Mouse (Mus musculus) cerebellum, postnatal 25 days (tissue): ENCODE measurements around the gene Try10.
"Not testable (repeated sequence)": the region's sequence is repeated elsewhere in the genome, so short reads cannot be mapped to it uniquely, and the experiment has no call there.

Source experiments
- DNase-seq, 2 experiments: peaks; one replicate each; pipeline ENCODE4 v3.0.0; 2021; ENCODE audit warnings: mixed read lengths in 2 of 2

Gene Try10

DNA sequence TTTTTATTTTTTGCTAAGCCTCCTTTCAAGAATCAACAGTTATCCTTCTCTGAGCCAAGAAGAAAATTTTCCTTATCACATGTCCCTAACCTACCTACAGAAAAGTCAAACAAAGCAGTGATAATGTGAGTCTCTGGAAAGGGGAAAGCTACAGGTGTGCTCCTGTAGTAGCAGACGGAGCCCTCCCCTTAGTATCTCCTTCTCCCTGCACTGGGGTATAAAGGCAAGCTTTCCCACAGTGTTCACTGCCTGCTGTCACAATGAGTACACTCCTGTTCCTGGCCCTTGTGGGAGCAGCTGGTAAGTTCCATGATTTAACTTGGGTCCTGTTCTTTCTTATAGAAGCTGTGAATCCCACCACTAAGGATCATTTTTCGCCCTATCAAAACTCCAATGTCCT lies at the start of gene Try10:
Gene Try10 (plus strand): TSS at position 174 of the 400 bp plus-strand sequence.
- DNase-seq = no peak

DNA sequence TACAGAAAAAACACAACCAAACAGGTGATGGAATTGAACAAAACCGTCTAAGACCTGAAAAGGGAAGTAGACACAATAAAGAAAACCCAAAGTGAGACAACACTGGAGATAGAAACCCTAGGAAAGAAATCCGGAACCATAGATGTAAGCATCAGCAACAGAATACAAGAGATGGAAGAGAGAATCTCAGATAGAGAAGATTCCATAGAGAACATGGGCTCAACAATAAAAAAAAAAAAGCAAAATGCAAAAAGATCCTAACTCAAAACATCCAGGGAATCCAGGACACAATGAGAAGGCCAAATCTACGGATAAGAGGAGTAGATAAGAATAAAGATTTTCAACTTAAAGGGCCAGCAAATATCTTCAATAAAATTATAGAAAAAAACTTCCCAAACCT lies 37.2 kb upstream of the Try10 start, which contains the start of gene Try5:
Gene Try5 (minus strand): TSS at position 101 of the 400 bp plus-strand sequence.
- DNase-seq = not testable (repeated sequence)

DNA sequence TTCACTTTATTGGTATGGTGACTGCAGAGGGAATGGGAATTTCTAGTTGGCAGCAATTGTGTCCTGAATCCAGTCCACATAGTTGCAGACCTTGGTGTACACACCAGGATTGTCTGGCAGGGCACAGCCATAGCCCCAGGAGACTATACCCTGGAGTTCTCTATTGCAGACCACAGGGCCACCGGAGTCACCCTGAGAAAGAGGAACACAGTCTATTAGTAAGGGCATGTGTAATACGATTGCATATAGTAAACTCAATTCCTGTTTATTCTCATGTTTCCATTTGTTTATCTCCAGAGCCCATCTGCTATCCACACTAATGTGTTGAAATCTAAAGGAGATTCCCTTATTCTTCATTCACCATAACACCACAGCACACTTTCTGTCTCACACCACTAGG lies 19.9 kb downstream of the Try10 start:
- not testable (repeated sequence) for DNase-seq

DNA sequence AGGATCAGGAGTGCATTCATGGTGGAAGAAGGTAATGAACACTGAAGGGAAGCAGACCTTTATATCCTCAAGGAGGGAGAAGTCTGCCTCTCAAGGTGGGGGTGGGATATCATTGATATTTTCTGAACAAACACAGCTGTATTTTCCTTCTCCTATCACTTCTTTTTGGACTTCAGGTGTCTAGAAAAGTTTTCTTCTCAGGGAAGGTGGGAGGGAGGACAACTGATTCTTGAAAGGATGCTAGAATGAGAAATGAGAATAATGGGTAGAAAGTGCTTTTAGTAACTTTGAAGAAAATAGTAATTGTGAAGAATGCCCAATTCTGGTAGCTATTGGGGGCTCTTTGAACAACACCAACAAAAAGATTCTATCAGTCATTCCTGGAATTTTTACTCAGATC lies 23.7 kb downstream of the Try10 start, which contains the start of gene Prss3:
Gene Prss3 (minus strand): TSS at position 101 of the 400 bp plus-strand sequence.
- DNase-seq = not testable (repeated sequence)

DNA sequence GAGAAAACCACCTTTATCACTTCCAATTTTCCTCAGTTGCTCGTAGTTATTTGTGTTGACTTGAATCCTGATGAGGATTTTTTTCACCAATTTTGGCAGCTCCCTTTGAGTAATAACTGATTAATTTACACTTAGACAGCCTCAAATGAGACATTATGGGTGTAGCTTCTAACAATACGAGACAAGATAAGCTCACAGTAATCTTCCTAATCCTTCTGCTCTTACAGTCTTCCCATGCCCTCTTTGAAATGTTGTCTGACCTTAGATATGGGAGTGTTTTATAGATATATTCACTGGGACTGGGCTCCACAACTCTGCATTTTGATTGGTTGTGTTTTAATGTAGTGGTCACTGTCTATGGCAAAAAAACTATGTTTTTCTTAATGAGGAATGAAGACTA lies 32.9 kb downstream of the Try10 start:
- no peak for DNase-seq

DNA sequence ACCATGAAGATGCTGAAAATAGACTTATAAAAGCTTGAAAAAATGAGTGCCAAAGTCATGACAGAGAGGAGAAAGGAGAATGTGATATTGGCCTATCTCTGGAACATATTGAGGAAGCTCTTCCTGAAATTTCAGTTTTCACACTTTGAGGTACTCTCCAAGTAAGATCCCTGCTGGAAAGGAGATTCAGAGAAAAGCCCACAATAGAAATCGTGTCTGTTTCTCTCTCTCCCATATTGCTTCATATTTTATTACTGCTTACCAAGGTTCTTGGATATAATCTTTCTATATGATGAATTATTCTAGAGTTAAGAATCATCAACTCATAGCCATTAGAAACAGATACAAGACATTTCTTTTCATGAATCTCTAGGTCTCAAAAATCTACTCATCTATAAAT lies 37.7 kb downstream of the Try10 start:
- not testable (repeated sequence) for DNase-seq

DNA sequence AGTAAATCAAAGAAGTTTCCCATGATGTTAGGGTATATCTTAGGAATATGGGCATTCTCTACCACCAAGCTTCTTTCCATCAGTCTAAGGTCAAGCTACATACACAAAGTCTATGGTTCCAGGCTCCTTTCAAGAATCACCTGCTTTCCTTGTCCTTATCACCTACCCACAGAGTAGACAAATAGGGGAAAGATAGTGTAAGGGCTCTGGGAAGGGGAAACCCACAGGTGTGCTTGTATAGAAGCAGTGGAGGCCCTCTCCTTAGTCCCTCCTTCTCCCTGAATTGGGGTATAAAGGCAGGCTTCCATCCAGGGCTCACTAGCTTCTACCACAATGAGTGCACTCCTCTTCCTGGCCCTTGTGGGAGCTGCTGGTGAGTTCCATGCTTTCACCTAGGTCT lies 38.2 kb downstream of the Try10 start, which contains the start of gene Gm5771:
Gene Gm5771 (plus strand): TSS at position 301 of the 400 bp plus-strand sequence.
- DNase-seq = not testable (repeated sequence)
